Mouse (Mus musculus) thymus, adult 2 months (tissue): Measurements from ENCODE around the gene Bcl10. TPM values are rescaled to one million over a fixed set of nuclear protein-coding genes. Genes with fewer than 3 reads are reported as not detected.

Source experiments
- DNase-seq: peaks from one replicate; pipeline ENCODE4 v3.0.0; 2021
- H3K27ac ChIP-seq: fragments of 200-500 bp; 2 replicates; pipeline ENCODE4 v1.5.1; 2012; ENCODE audit warnings: low read length, control low read depth; ENCODE audit not compliant: control insufficient read depth, insufficient read depth
- H3K27me3 ChIP-seq: fragments of 200-500 bp; 2 replicates; pipeline ENCODE4 v1.6.1; 2012; ENCODE audit warnings: mild to moderate bottlenecking, low read length, moderate library complexity, mixed read lengths; ENCODE audit not compliant: control insufficient read depth, insufficient read depth
- H3K36me3 ChIP-seq: fragments of 200-500 bp; 2 replicates; pipeline ENCODE4 v1.6.1; 2012; ENCODE audit warnings: mild to moderate bottlenecking, low read length, moderate library complexity; ENCODE audit not compliant: control insufficient read depth, insufficient read depth
- H3K4me1 ChIP-seq: fragments of 200-500 bp; replicated peaks from 2 replicates; pipeline ENCODE4 v1.6.1; 2012; ENCODE audit warnings: low read length; ENCODE audit not compliant: control insufficient read depth, insufficient read depth
- H3K4me3 ChIP-seq: fragments of 200-500 bp; 2 replicates; pipeline ENCODE4 v1.5.1; 2012; ENCODE audit warnings: mild to moderate bottlenecking, low read length, control low read depth, moderate library complexity; ENCODE audit not compliant: control insufficient read depth, insufficient read depth
- CTCF ChIP-seq: fragments of 200-500 bp; IDR thresholded peaks from 2 replicates; pipeline ENCODE4 v1.5.1; 2012; ENCODE audit warnings: mild to moderate bottlenecking, control low read depth, low read length, moderate library complexity, borderline replicate concordance; ENCODE audit not compliant: control insufficient read depth, poor library complexity, insufficient read depth; ENCODE audit errors: extremely low read depth
- POLR2A ChIP-seq: fragments of 200-500 bp; IDR thresholded peaks from 2 replicates; pipeline ENCODE4 v1.6.1; 2012; ENCODE audit warnings: mild to moderate bottlenecking, low read length, control low read depth, moderate library complexity; ENCODE audit not compliant: control insufficient read depth, poor library complexity, insufficient read depth; ENCODE audit errors: extremely low read depth
- WGBS: fragments of 180-500 bp; shearing (Covaris S2); methylation state at CpG from one replicate; pipeline ENCODE4 v1.1.7; 2018; 5-methylcytosine and 5-hydroxymethylcytosine counted together
- polyA plus RNA-seq: library from polyadenylated mRNA; depleted of rRNA; stranded (reverse); fragments of >200 nt; gene quantifications from 2 replicates; pipeline ENCODE4 v1.2.3, GENCODE M21; 2012

The Bcl10 gene
- polyA plus RNA-seq, 1 experiment: 17.3 TPM

GRCm38 (mm10) chr3:145923874-145924577, 1.4 kb downstream of the Bcl10 start:
- TF ChIP-seq POLR2A: peak; percentile 77; the same call in 1 of the 2 replicates
- TF ChIP-seq CTCF: peak; percentile 53; the same call in 1 of the 2 replicates
- Histone ChIP-seq H3K36me3 (0 out of 2 replicates have a peak, but pooled peaks cover under 1% of the 10 kb centered on the region), H3K4me1 (peaks cover 2% of the 10 kb centered on the region), H3K27me3 (no peaks in the 10 kb centered on the region), H3K4me3 (peak overlapping the region; percentile 78), H3K27ac (peak overlapping the region; percentile 64)
- under 1% methylated on average over 58 of the region's 58 CpGs for WGBS
- DNase-seq: peak; percentile 99

GRCm38 (mm10) chr3:145924649-145925337, 2.2 kb downstream of the Bcl10 start:
- H3K27me3 ChIP-seq: no peaks in the 10 kb centered on the region
- peak overlapping the region; percentile 64 for H3K27ac ChIP-seq
- H3K4me3 ChIP-seq: peak overlapping the region; percentile 78
- peaks cover 2% of the 10 kb centered on the region for H3K4me1 ChIP-seq
- WGBS: under 1% methylated on average over 39 of the region's 39 CpGs
- H3K36me3 ChIP-seq: peaks cover 4% of the 10 kb centered on the region; the same call in 1 of the 2 replicates
- TF ChIP-seq POLR2A (no peak), CTCF (no peak)
- peak; percentile 61 for DNase-seq

GRCm38 (mm10) chr3:145925506-145925905, 2.9 kb downstream of the Bcl10 start:
- Histone ChIP-seq H3K27me3 (no peaks in the 10 kb centered on the region), H3K4me1 (peaks cover 2% of the 10 kb centered on the region), H3K36me3 (peaks cover 8% of the 10 kb centered on the region), H3K27ac (no peak overlapping the region), H3K4me3 (no peak overlapping the region)
- 52% methylated on average over 5 of the region's 5 CpGs for WGBS
- DNase-seq: no peak
- TF ChIP-seq POLR2A (no peak), CTCF (no peak)

- TF ChIP-seq POLR2A (no peak), CTCF (no peak)
- Histone ChIP-seq H3K4me3 (no peak overlapping the region), H3K36me3 (peaks cover 37% of the 10 kb centered on the region), H3K27ac (no peak overlapping the region), H3K27me3 (no peaks in the 10 kb centered on the region), H3K4me1 (peaks cover 5% of the 10 kb centered on the region)
- 78% methylated on average over 7 of the region's 7 CpGs for WGBS
- no peak for DNase-seq
Measured at GRCm38 (mm10) chr3:145929525-145930400, 7.2 kb downstream of the Bcl10 start.

GRCm38 (mm10) chr3:145933845-145934244, 11.2 kb downstream of the Bcl10 start:
- H3K27ac ChIP-seq: no peak overlapping the region
- no peak for DNase-seq
- no peaks in the 10 kb centered on the region for H3K27me3 ChIP-seq
- no peak overlapping the region for H3K4me3 ChIP-seq
- TF ChIP-seq CTCF: no peak
- no peak for TF ChIP-seq POLR2A
- WGBS: 9% methylated on average over 9 of the region's 9 CpGs
- peaks cover 37% of the 10 kb centered on the region for H3K36me3 ChIP-seq
- H3K4me1 ChIP-seq: peaks cover 5% of the 10 kb centered on the region

- WGBS: 4% methylated on average over 70 of the region's 70 CpGs
- Histone ChIP-seq H3K4me1 (peaks cover 14% of the 10 kb centered on the region), H3K4me3 (peak within 1 kb of the TSS; percentile 94), H3K27ac (no peak within 1 kb of the TSS), H3K36me3 (peaks cover 14% of the 10 kb centered on the region), H3K27me3 (no peaks in the 10 kb centered on the region)
- TF ChIP-seq CTCF: peak; percentile 99
- peak; percentile 83 for TF ChIP-seq POLR2A
- peak; percentile 90 for DNase-seq
Measured at GRCm38 (mm10) chr3:145937505-145938404, 15.2 kb downstream of the Bcl10 start, which contains the start of gene 2410004B18Rik. Gene 2410004B18Rik (plus strand): TSS chr3:145938014.
